Mouse (Mus musculus) ES-E14 (cell line): ENCODE measurements around the gene Pcyt2. TPM values are rescaled to one million over a fixed set of nuclear protein-coding genes. Genes with fewer than 3 reads are reported as not detected.

ENCODE experiments used
- DNase-seq: peaks from one replicate; pipeline ENCODE4 v3.0.0-alpha.2; 2013; ENCODE audit warnings: low read depth, low spot score
- H3K27ac ChIP-seq: 2 replicates; pipeline ENCODE4 v1.5.1; 2012; ENCODE audit warnings: low read depth, mild to moderate bottlenecking, low read length, moderate library complexity, mixed read lengths; ENCODE audit not compliant: poor library complexity, insufficient read depth, severe bottlenecking
- H3K36me3 ChIP-seq: 2 replicates; pipeline ENCODE4 v1.6.1; 2012; ENCODE audit warnings: mild to moderate bottlenecking, low read length, moderate library complexity, mixed read lengths; ENCODE audit not compliant: control insufficient read depth, poor library complexity, insufficient read depth, severe bottlenecking
- H3K4me1 ChIP-seq, 2 experiments: fragments of 150-350 bp in 1 of 2; sonication (generic) in 1 of 2; 2 replicates each; pipeline ENCODE4 v1.6.1; 2012; ENCODE audit warnings: low read length in 2 of 2, mild to moderate bottlenecking in 1 of 2, mixed read lengths in 1 of 2; ENCODE audit not compliant: control insufficient read depth in 2 of 2, insufficient read depth in 2 of 2, poor library complexity in 1 of 2
- H3K4me3 ChIP-seq, 2 experiments: fragments of 150-350 bp in 1 of 2; sonication (generic) in 1 of 2; 2 replicates each; pipeline ENCODE4 v1.5.1; 2012; ENCODE audit warnings: low read length in 2 of 2, low read depth in 1 of 2, mild to moderate bottlenecking in 1 of 2, mixed read lengths in 1 of 2; ENCODE audit not compliant: insufficient read depth in 1 of 2, poor library complexity in 1 of 2, severe bottlenecking in 1 of 2
- H3K9ac ChIP-seq: 2 replicates; pipeline ENCODE4 v1.6.1; 2012; ENCODE audit warnings: low read depth, mild to moderate bottlenecking, low read length, mixed read lengths; ENCODE audit not compliant: poor library complexity, insufficient read depth, severe bottlenecking
- H3K9me3 ChIP-seq: fragments of 150-350 bp; sonication (generic); 2 replicates; pipeline ENCODE4 v1.6.1; 2012; ENCODE audit warnings: low read depth, mild to moderate bottlenecking, low read length; ENCODE audit not compliant: control insufficient read depth, insufficient read depth
- ZC3H11A ChIP-seq: IDR thresholded peaks from 2 replicates; pipeline ENCODE4 v1.6.1; 2012; ENCODE audit warnings: low read depth, mild to moderate bottlenecking, inconsistent platforms, low read length, borderline replicate concordance
- in situ Hi-C, 2 experiments: fragments of 600-800 bp; cut with MboI; formaldehyde crosslinking; loops; one replicate each; pipeline ENCODE4 v1.15.1; 2025; ENCODE audit warnings: low sequenced_read_pairs in 2 of 2, inconsistent platforms in 1 of 2; ENCODE audit not compliant: unreplicated experiment in 2 of 2
- total RNA-seq: library from RNA; depleted of rRNA; stranded (reverse); fragments of 300-350 nt; gene quantifications from 2 replicates; pipeline ENCODE4 v1.2.3, GENCODE M21; 2012; rRNA removed

The Pcyt2 gene
- total RNA-seq, 1 experiment: 88.6 TPM

DNA sequence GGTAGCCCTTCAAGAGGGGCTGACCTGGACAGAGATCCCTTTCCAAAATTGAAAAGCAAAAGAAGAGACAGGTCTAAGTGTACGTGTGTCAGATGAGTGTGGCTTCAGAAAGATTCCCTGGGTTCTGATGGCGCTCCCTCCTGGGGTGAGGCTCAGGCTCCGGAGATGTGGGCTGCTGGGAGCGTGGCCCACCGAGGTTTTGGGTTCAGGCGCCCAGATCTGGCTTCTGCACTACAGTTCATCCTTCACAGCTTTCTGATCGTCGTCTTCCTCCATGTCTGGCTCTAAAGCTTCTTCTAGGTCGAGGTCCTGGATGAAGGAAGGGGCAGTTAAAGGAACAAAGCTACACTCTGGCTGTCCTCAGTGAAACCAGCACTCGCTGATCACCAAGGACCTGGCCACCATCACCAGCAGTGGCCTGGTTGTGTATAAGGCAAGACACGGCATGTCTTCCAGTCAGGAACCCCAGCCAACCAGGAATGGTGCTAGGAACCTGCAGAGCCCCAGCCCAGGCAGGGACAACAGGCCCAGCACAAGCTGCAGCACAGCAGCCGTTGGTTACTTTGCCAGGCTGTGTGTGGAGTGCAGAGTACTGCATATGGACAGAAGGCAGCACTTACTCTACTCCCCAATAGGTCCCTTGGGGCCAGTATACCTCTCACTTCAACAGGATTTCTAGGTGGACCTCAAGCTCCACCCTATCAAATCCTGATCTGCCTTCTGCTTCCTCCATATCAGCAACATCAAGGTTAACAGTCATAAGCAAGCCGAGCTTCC is 56.6 kb downstream of the Pcyt2 start:
- H3K4me3 ChIP-seq: no peak overlapping the region
- no peaks in the 10 kb centered on the region for H3K9me3 ChIP-seq
- no peaks in the 10 kb centered on the region for H3K4me1 ChIP-seq
- H3K36me3 ChIP-seq: peaks cover 54% of the 10 kb centered on the region
- no peak for TF ChIP-seq ZC3H11A
- in situ Hi-C loops: no loop called here
- H3K9ac ChIP-seq: no peak overlapping the region
- DNase-seq: no peak
- H3K27ac ChIP-seq: no peak overlapping the region

Other genes starting within 250 kb of the Pcyt2 start
- gene Faap100, start 239.2 kb downstream of the Pcyt2 start, total RNA-seq: 27.2 and 30.0 TPM in 2 replicates
- gene Nploc4, start 180.2 kb downstream of the Pcyt2 start, total RNA-seq: 35.6 and 57.7 TPM in 2 replicates
- gene Tspan10, start 175.3 kb downstream of the Pcyt2 start, total RNA-seq: not detected in 2 replicates
- gene Pde6g, start 164.4 kb downstream of the Pcyt2 start, total RNA-seq: not detected in 2 replicates
- gene Oxld1, start 159.9 kb downstream of the Pcyt2 start, total RNA-seq: 2.9 and 4.1 TPM in 2 replicates
- gene Ccdc137, start 159.8 kb downstream of the Pcyt2 start, total RNA-seq: 24.6 and 27.4 TPM in 2 replicates
- gene Arl16, start 150.3 kb downstream of the Pcyt2 start, total RNA-seq: 15.3 and 21.2 TPM in 2 replicates
- gene Mrpl12, start 133.3 kb downstream of the Pcyt2 start, total RNA-seq: 100 and 136 TPM in 2 replicates
- 30.2 and 35.0 TPM in 2 replicates for gene Slc25a10, start 126.1 kb downstream of the Pcyt2 start, total RNA-seq
- 0.40 and 0.53 TPM in 2 replicates for gene Gcgr, start 87.2 kb downstream of the Pcyt2 start, total RNA-seq
- gene Mcrip1, start 68.2 kb downstream of the Pcyt2 start, total RNA-seq: 18.9 and 20.2 TPM in 2 replicates
- not detected in 2 replicates for gene Ppp1r27, start 66.8 kb downstream of the Pcyt2 start, total RNA-seq
- 904 and 977 TPM in 2 replicates for gene P4hb, start 44.7 kb downstream of the Pcyt2 start, total RNA-seq
- gene Arhgdia, start 36.3 kb downstream of the Pcyt2 start, total RNA-seq: 161 and 253 TPM in 2 replicates
- 300 and 397 TPM in 2 replicates for gene Alyref, start 19.6 kb downstream of the Pcyt2 start, total RNA-seq
- gene Anapc11, start 19.5 kb downstream of the Pcyt2 start, total RNA-seq: 87.4 and 98.4 TPM in 2 replicates
- gene Npb, start 9.5 kb downstream of the Pcyt2 start, total RNA-seq: 0.69 and 0.94 TPM in 2 replicates
- gene Sirt7, start 7.3 kb upstream of the Pcyt2 start, total RNA-seq: 29.4 and 33.2 TPM in 2 replicates
- 42.6 and 48.4 TPM in 2 replicates for gene Mafg, start 15.7 kb upstream of the Pcyt2 start, total RNA-seq
- 19.0 and 19.6 TPM in 2 replicates for gene Pycr1, start 25.8 kb upstream of the Pcyt2 start, total RNA-seq
- 0.63 TPM in 1 of 2 replicates, not detected in the other for gene Myadml2, start 30.2 kb upstream of the Pcyt2 start, total RNA-seq
- gene Notum, start 43.2 kb upstream of the Pcyt2 start, total RNA-seq: 47.8 and 196 TPM in 2 replicates
- gene Aspscr1, start 55.0 kb upstream of the Pcyt2 start, total RNA-seq: 85.2 and 144 TPM in 2 replicates
- gene Cenpx, start 95.8 kb upstream of the Pcyt2 start, total RNA-seq: 53.9 TPM in 2 replicates
- gene Lrrc45, start 96.0 kb upstream of the Pcyt2 start, total RNA-seq: 30.3 and 65.0 TPM in 2 replicates
- 20.1 and 34.3 TPM in 2 replicates for gene Rac3, start 103.5 kb upstream of the Pcyt2 start, total RNA-seq
- 43.6 and 66.6 TPM in 2 replicates for gene Dcxr, start 109.3 kb upstream of the Pcyt2 start, total RNA-seq
- not detected in 2 replicates for gene Cbr2, start 114.2 kb upstream of the Pcyt2 start, total RNA-seq
- gene Hmga1b, start 144.9 kb upstream of the Pcyt2 start, total RNA-seq: 184 and 244 TPM in 2 replicates
- gene Rfng, start 166.3 kb upstream of the Pcyt2 start, total RNA-seq: 18.8 and 28.6 TPM in 2 replicates
- gene Gps1, start 166.3 kb upstream of the Pcyt2 start, total RNA-seq: 289 and 378 TPM in 2 replicates
- gene Dus1l, start 178.5 kb upstream of the Pcyt2 start, total RNA-seq: 101 and 124 TPM in 2 replicates
- gene Fasn, start 206.6 kb upstream of the Pcyt2 start, total RNA-seq: 210 and 251 TPM in 2 replicates